Mouse (Mus musculus): Measurements from ENCODE around the gene Bmp6.

DNA sequence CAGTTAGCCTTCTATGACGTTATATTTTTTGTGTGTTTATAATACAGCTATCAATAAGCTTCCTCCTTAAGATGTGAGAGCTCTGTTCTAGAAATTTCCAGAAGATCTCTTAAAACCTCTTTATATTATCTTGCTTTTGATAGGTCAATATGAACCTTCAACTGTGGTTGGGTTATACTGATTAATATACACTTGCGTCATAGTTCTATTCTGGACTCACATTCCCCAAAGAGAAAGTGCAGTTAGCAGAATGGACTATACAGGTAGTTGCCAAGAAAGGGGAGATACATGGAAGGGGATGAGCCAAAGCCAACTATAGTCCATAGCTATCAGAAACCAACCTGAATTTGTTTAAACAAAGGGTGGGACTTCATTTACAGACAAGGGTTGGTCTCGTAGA, 33.8 kb upstream of the Bmp6 start:
- TF ChIP-seq POLR2A (IDR thresholded peaks at IDR 0.05; ENCODE audit: control insufficient read depth, low read depth, low read length) (no peak), CTCF (IDR thresholded peaks at IDR 0.05; ENCODE audit: control insufficient read depth, insufficient read depth, insufficient replicate concordance, low read depth, low read length) (no peak)

Measured in testis, adult 2 months (tissue).